Mouse (Mus musculus) megakaryocyte, embryonic 14.5 days (primary cell): ENCODE measurements around the gene Stk16. TPM values are rescaled to one million over a fixed set of nuclear protein-coding genes. Genes with fewer than 3 reads are reported as not detected.
A peak's percentile ranks its signal among the peaks of the same experiment; 100 is the strongest.

ENCODE experiments used
- H3K27me3 ChIP-seq: replicated peaks from 2 replicates; pipeline ENCODE3; 2012; ENCODE audit warnings: inconsistent platforms
- H3K36me3 ChIP-seq: replicated peaks from 2 replicates; pipeline ENCODE3; 2012; ENCODE audit warnings: low read length, inconsistent platforms, mixed read lengths
- H3K4me1 ChIP-seq: 2 replicates; pipeline ENCODE4 v1.6.1; 2012; ENCODE audit warnings: inconsistent platforms
- H3K4me3 ChIP-seq: replicated peaks from 2 replicates; pipeline ENCODE3; 2012; ENCODE audit warnings: moderate library complexity, mild to moderate bottlenecking, inconsistent platforms
- H3K9me3 ChIP-seq: 2 replicates; pipeline ENCODE4 v1.6.1; 2012; ENCODE audit warnings: inconsistent platforms
- FLI1 ChIP-seq: IDR thresholded peaks from 2 replicates; pipeline ENCODE4 v1.6.1; 2012; ENCODE audit warnings: low read length, inconsistent platforms, mixed read lengths
- GATA1 ChIP-seq: IDR thresholded peaks from 3 replicates; pipeline ENCODE4 v1.6.1; 2012; ENCODE audit warnings: mixed read lengths, low read length, inconsistent platforms, borderline replicate concordance
- polyA plus RNA-seq: library from polyadenylated mRNA; stranded (reverse); fragments of >175 nt; gene quantifications from 2 replicates; pipeline ENCODE4 v1.2.3, GENCODE M21; 2012; ENCODE audit warnings: low replicate concordance; ENCODE audit not compliant: insufficient read depth

The Stk16 gene
- polyA plus RNA-seq, 1 experiment, result 195 TPM

DNA sequence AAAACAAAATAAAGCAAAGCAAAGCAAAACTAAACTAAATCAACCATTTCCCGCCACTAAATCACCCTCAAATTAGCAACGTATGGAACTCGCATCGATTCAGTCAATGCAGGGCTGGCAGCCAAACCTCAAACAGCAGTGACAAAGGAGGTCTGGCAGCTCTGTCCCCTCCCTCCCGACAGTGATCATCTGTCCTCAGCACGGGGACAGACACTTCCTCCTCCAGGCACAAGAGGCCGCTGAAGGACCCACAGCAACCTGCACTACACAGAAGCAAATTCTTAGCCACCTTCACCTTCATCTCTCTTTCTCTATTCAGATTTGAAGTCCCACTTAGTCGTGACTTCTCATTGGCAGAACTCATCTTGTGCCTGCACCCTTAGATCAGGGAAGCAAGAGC is 24.0 kb downstream of the Stk16 start:
- Histone ChIP-seq H3K4me1 (peaks cover 96% of the 10 kb centered on the region), H3K27me3 (no peaks in the 10 kb centered on the region), H3K4me3 (peak overlapping the region; percentile 85), H3K9me3 (no peaks in the 10 kb centered on the region), H3K36me3 (peaks cover 27% of the 10 kb centered on the region)
- TF ChIP-seq FLI1 (no peak), GATA1 (no peak)

DNA sequence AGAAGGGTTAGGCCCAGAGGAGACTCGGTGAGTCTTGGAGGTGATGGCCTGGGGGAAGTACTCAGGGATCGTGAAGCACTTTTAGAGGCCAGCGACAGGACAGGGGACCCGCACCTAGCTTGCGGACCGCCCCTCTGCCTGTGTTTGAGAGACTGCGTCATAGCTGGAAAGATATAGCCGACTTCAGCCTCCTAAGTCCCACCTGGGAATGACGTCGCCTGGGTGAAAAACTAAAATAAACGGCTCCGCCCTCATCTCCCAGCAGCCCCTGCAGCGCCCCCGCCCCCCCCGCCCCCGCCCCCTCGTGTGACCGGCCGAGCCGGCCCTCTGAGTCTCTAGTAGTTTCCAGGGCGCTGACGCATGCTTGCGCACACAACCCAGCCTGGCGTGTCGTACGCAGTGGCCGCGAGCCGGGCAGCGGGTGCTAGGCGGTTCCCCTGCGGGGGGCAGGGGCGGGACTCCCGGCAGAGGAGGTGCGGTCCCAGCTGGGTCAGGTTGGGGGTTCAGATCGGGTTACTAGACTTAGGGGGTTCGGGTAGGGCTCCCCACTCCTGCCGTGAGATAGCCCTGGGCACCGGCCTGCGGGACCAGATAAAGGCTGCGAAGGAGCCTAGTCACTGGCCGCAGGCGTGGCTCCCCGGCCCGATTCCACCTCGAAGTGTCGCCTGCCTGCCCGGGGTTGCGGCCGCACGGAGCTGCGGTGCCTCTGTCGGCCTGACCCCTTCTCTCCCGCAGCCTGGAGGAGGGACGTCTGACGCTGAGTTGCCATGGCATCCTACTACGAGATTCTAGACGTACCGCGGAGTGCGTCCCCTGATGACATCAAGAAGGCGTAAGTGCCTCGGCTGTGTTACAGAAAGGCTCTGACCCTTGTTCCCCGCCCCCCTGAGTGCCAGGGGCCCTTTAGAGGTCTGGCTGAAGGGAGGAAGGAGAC is 25.7 kb downstream of the Stk16 start, which contains the start of gene Dnajb2:
TSS of gene Dnajb2 (plus strand) at position 290 of the 934 bp plus-strand sequence.
- peaks cover 45% of the 10 kb centered on the region for H3K36me3 ChIP-seq
- TF ChIP-seq FLI1, result no peak
- 0 out of 3 replicates have a peak, but pooled peaks have one; percentile 36 for TF ChIP-seq GATA1
- peak within 1 kb of the TSS; percentile 98 for H3K4me3 ChIP-seq
- H3K27me3 ChIP-seq, result no peaks in the 10 kb centered on the region
- peaks cover 87% of the 10 kb centered on the region for H3K4me1 ChIP-seq
- no peaks in the 10 kb centered on the region for H3K9me3 ChIP-seq

DNA sequence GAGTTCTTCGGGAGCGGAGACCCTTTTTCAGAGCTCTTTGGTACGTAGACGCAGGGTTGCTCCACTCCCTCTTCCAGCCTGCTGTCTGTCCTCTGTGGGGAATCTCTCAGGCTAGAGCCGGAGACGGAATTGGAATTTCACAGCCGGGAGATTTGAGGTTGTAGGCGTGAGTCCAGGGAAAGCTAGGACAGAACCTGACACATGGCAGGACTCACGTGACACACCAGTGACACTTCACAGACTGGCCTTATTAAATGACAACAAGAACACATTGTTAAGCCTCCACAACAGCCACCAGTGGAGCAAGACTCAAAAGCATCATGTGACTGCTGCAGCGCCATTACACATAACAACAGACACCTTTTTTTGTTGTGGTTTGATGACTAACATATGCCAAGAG is 29.0 kb downstream of the Stk16 start:
- no peaks in the 10 kb centered on the region for H3K27me3 ChIP-seq
- peaks cover 74% of the 10 kb centered on the region for H3K36me3 ChIP-seq
- H3K4me3 ChIP-seq, result no peak overlapping the region
- H3K9me3 ChIP-seq, result no peaks in the 10 kb centered on the region
- H3K4me1 ChIP-seq, result peaks cover 76% of the 10 kb centered on the region
- no peak for TF ChIP-seq GATA1
- TF ChIP-seq FLI1, result no peak

GRCm38 (mm10) chr1:75243411-75243810 is 32.8 kb downstream of the Stk16 start:
- H3K36me3 ChIP-seq, result peaks cover 92% of the 10 kb centered on the region
- H3K9me3 ChIP-seq, result no peaks in the 10 kb centered on the region
- TF ChIP-seq GATA1, result no peak
- TF ChIP-seq FLI1, result no peak
- H3K27me3 ChIP-seq, result no peaks in the 10 kb centered on the region
- no peak overlapping the region for H3K4me3 ChIP-seq
- peaks cover 75% of the 10 kb centered on the region for H3K4me1 ChIP-seq

DNA sequence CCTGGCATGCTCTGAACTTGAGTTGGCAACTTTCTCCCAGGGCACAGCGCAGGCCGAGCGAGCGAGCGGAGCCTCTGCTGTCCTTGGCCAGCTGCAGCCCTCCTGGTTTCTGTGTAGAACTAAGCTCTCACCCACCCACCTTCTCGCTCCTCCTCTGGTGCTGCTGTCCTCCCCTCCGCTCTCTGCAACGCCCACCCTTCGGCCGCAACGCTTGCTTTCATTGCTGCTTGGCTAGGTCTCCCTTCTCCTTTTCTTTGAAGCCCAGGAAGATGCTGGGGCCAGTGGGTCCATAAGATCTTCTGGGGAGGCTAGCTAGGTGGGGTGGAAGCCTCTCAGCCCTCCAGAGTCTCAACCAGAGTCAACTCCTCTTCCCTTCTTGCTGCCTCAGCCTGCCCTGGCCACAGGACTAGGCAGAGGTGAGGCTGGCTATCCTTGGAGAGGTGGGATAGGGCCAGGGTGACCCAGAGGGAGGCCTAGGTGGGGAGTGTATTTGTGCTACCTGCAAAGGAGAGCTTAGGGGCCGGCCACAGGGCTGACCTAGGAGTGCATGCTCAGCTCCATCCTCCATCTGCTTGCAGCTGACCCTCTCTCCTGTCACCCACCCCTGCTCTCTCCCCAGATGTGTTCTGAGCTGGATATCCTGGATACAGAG is 33.7 kb downstream of the Stk16 start:
- H3K4me1 ChIP-seq, result peaks cover 73% of the 10 kb centered on the region
- H3K4me3 ChIP-seq, result no peak overlapping the region
- H3K27me3 ChIP-seq, result no peaks in the 10 kb centered on the region
- H3K9me3 ChIP-seq, result no peaks in the 10 kb centered on the region
- no peak for TF ChIP-seq GATA1
- TF ChIP-seq FLI1, result no peak
- peaks cover 83% of the 10 kb centered on the region for H3K36me3 ChIP-seq

- no peak overlapping the region for H3K4me3 ChIP-seq
- TF ChIP-seq GATA1, result no peak
- H3K36me3 ChIP-seq, result peaks cover 78% of the 10 kb centered on the region
- no peaks in the 10 kb centered on the region for H3K9me3 ChIP-seq
- H3K4me1 ChIP-seq, result peaks cover 75% of the 10 kb centered on the region
- H3K27me3 ChIP-seq, result no peaks in the 10 kb centered on the region
Measured at GRCm38 (mm10) chr1:75244836-75245235, 34.2 kb downstream of the Stk16 start.

DNA sequence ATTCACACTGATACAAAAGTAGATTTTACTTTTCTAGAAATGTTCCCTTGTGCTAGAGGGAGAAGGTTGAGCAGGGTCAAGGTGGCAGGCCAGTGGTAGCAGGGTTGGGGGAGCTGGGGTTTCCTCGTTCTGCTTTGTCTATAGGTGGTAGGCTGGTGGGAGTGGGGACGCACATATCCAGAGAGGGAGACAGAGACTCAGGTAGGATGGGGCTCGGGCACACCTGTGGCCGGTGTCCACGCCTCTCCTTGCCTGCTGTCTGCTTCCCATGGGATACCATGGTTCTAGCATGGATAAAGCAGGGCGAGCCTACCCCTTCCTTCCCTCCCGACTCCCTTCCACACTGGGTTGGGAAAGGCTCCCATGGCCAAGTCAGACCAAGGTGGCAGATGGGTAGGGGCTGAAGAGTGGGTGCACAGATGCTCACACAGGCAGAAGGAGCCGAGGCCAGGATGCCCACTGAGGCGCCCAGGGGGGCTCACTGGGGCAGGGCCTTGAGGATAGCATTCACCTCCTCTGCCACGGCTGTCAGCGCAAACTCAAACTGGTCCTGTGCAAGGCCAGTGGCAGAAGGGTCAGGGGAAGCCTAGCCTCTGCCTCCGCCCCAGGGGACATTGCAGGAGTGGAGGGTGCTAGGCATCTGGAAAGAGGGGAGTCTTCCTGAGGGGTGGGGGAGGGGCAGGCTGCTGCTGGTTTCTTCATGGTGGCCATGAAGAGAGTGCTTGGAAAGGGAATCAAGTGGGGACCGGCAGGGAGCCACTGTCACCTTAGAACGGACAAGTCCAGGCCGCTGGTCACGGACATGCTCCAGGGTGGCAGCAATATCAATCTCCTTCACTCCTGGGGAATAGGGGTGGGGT is 36.7 kb downstream of the Stk16 start:
- H3K9me3 ChIP-seq, result no peaks in the 10 kb centered on the region
- no peak for TF ChIP-seq GATA1
- TF ChIP-seq FLI1, result no peak
- no peaks in the 10 kb centered on the region for H3K27me3 ChIP-seq
- H3K4me1 ChIP-seq, result peaks cover 90% of the 10 kb centered on the region
- peaks cover 56% of the 10 kb centered on the region for H3K36me3 ChIP-seq
- peak overlapping the region; percentile 26 for H3K4me3 ChIP-seq

- H3K36me3 ChIP-seq, result peaks cover 47% of the 10 kb centered on the region
- H3K4me3 ChIP-seq, result peak overlapping the region; percentile 19
- TF ChIP-seq FLI1, result no peak
- TF ChIP-seq GATA1, result no peak
- no peaks in the 10 kb centered on the region for H3K9me3 ChIP-seq
- peaks cover 94% of the 10 kb centered on the region for H3K4me1 ChIP-seq
- no peaks in the 10 kb centered on the region for H3K27me3 ChIP-seq
Measured at GRCm38 (mm10) chr1:75248041-75248772, 37.6 kb downstream of the Stk16 start.

- TF ChIP-seq FLI1 (no peak), GATA1 (no peak)
- Histone ChIP-seq H3K9me3 (no peaks in the 10 kb centered on the region), H3K27me3 (no peaks in the 10 kb centered on the region), H3K4me3 (no peak overlapping the region), H3K36me3 (peaks cover 24% of the 10 kb centered on the region), H3K4me1 (peaks cover 94% of the 10 kb centered on the region)
Measured at GRCm38 (mm10) chr1:75250498-75250897, 39.9 kb downstream of the Stk16 start.
